Mouse (Mus musculus): ENCODE measurements around the gene Exosc2. TPM values are rescaled to one million over a fixed set of nuclear protein-coding genes. Genes with fewer than 3 reads are reported as not detected.

The Exosc2 gene
- polyA plus RNA-seq, 1 experiment: 23.1 TPM

DNA sequence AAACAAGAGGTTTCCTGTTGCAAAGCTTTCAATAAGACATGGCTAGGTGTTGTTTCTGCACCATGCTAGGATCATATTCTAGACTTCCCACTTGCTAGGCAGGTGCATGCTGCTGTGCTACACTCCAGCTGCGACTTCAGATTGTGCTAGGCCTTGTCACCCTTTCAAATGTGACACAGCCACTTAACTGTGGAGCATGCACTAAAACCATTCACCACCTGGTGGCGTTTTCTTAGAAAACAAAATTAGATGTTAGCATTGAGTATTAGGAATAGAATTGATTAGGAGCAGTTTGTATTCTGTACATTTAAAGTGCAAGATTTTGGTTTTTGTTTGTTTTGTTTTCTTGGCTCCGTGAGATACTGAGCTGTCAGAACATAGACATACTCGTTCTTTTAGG lies 50.3 kb downstream of the Exosc2 start:
- Histone ChIP-seq H3K27ac (ENCODE audit: insufficient read depth, low read length) (no peak overlapping the region), H3K4me1 (ENCODE audit: control insufficient read depth, insufficient read depth, low read length) (no peaks in the 10 kb centered on the region), H3K4me3 (ENCODE audit: insufficient read depth, low read length) (no peak overlapping the region)
- TF ChIP-seq CTCF (IDR thresholded peaks at IDR 0.05; ENCODE audit: borderline replicate concordance, insufficient read depth, low read length): no peak
- TF ChIP-seq POLR2A (IDR thresholded peaks at IDR 0.05; ENCODE audit: low read depth, low read length): no peak

- no peak overlapping the region for H3K4me3 ChIP-seq (ENCODE audit: insufficient read depth, low read length)
- no peaks in the 10 kb centered on the region for H3K4me1 ChIP-seq (ENCODE audit: control insufficient read depth, insufficient read depth, low read length)
- TF ChIP-seq POLR2A (IDR thresholded peaks at IDR 0.05; ENCODE audit: low read depth, low read length) (no peak), CTCF (IDR thresholded peaks at IDR 0.05; ENCODE audit: borderline replicate concordance, insufficient read depth, low read length) (no peak)
- H3K27ac ChIP-seq (ENCODE audit: insufficient read depth, low read length): no peak overlapping the region
These were observed 54.4 kb downstream of the Exosc2 start for GRCm38 (mm10) chr2:31724730-31725490.

DNA sequence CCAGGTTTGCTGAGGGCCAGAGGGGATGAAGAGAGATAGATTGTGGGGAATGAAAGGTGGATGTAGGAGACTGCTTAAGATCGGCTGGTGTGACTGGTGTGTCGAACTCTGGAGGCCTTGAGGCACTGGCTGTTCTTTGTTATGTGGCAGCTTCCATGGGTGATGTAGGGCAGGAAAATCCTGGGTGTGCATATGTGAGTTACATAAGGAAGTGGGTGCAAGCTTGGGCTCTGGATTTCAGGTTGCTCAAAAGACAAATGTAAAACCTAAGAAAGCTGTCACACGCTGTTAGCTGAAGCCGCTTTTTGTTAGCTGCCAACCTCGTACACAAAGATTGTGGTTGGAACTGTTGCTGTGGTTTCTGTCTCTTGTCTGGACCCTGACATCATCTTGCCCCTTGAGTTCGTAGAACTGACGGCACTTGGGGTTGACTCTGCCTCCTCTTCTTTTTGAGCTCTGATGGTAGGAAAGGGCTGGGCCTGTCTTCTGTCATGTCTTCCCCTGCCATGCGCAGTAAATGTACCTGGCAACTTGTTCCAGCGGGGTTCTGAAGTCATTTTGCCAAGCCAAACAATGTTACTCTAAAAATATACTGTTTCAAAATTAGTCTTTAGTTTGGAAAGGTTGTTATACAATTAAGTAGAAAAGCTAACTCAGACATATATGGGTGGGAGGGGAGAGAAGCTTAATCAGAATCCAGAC lies 57.2 kb downstream of the Exosc2 start:
- no peak for TF ChIP-seq POLR2A (IDR thresholded peaks at IDR 0.05; ENCODE audit: low read depth, low read length)
- no peak for TF ChIP-seq CTCF (IDR thresholded peaks at IDR 0.05; ENCODE audit: borderline replicate concordance, insufficient read depth, low read length)
- Histone ChIP-seq H3K27ac (ENCODE audit: insufficient read depth, low read length) (no peak overlapping the region), H3K4me1 (ENCODE audit: control insufficient read depth, insufficient read depth, low read length) (no peaks in the 10 kb centered on the region), H3K4me3 (ENCODE audit: insufficient read depth, low read length) (no peak overlapping the region)

DNA sequence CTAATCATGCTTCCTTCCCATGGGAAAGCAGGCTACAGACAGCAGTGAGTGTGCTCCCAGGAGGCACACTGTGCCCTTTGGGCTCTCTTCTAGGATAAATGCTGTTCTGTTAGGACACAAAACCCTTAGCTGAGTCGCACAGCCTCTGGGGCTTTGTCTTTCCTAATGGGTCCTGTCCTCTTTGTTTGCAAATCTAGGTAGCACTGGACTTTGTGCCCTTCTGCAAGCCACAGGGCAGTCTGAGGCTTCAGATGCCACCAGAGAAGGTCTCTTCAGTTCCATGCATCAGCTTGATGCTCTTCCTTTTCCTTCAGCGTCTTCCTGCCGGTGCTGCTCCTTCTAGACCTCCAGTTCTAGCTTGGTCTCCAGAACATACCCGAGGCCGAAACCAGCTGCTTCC lies 60.1 kb downstream of the Exosc2 start:
- no peak for TF ChIP-seq POLR2A (IDR thresholded peaks at IDR 0.05; ENCODE audit: low read depth, low read length)
- TF ChIP-seq CTCF (IDR thresholded peaks at IDR 0.05; ENCODE audit: borderline replicate concordance, insufficient read depth, low read length): no peak
- no peaks in the 10 kb centered on the region for H3K4me1 ChIP-seq (ENCODE audit: control insufficient read depth, insufficient read depth, low read length)
- H3K4me3 ChIP-seq (ENCODE audit: insufficient read depth, low read length): no peak overlapping the region
- no peak overlapping the region for H3K27ac ChIP-seq (ENCODE audit: insufficient read depth, low read length)

Other genes with a start within 250 kb of the Exosc2 start
- gene Ass1, start 200.5 kb upstream of the Exosc2 start, polyA plus RNA-seq (2011; ENCODE audit: insufficient read length, low read depth, missing spikeins): 212 and 308 TPM in 2 replicates
- gene Fubp3, start 98.1 kb upstream of the Exosc2 start, polyA plus RNA-seq (2011; ENCODE audit: insufficient read length, low read depth, missing spikeins): 73.6 and 83.4 TPM in 2 replicates
- not detected in 2 replicates for gene Prdm12, start 30.7 kb upstream of the Exosc2 start, polyA plus RNA-seq (2011; ENCODE audit: insufficient read length, low read depth, missing spikeins)
- 58.9 and 61.6 TPM in 2 replicates for gene Abl1, start 17.7 kb downstream of the Exosc2 start, polyA plus RNA-seq (2011; ENCODE audit: insufficient read length, low read depth, missing spikeins)
- not detected in 2 replicates for gene Qrfp, start 139.9 kb downstream of the Exosc2 start, polyA plus RNA-seq (2011; ENCODE audit: insufficient read length, low read depth, missing spikeins)
- gene Fibcd1, start 175.3 kb downstream of the Exosc2 start, polyA plus RNA-seq (2011; ENCODE audit: insufficient read length, low read depth, missing spikeins): 0.11 TPM in 1 of 2 replicates, not detected in the other
- gene Lamc3, start 216.6 kb downstream of the Exosc2 start, polyA plus RNA-seq (2011; ENCODE audit: insufficient read length, low read depth, missing spikeins): 0.09 and 0.37 TPM in 2 replicates

All from embryonic fibroblast, embryonic 13.5 days (primary cell).